Mouse (Mus musculus): ENCODE results near the gene Wwox. TPM values are rescaled to one million over a fixed set of nuclear protein-coding genes. Genes with fewer than 3 reads are reported as not detected.
A peak's percentile ranks its signal among the peaks of the same experiment; 100 is the strongest.

Wwox gene
- polyA plus RNA-seq, 1 experiment from 2014 or later = 11.6 TPM

GRCm38 (mm10) chr8:114460600-114460999, 21.1 kb downstream of the Wwox start:
- DNase-seq (ENCODE audit: low spot score) = no peak

GRCm38 (mm10) chr8:114462591-114462990, 23.1 kb downstream of the Wwox start:
- Histone ChIP-seq H3K4me2 (replicated peaks; ENCODE audit: low read depth, low read length) (no peak overlapping the region), H3K36me3 (ENCODE audit: insufficient read depth, low read length) (no peaks in the 10 kb centered on the region), H3K9me3 (ENCODE audit: low read length) (no peaks in the 10 kb centered on the region), H3K27me3 (replicated peaks; ENCODE audit: insufficient read depth, low read length) (no peaks in the 10 kb centered on the region), H3K4me3 (ENCODE audit: low read depth, low read length) (no peak overlapping the region), H3K27ac (ENCODE audit: low read length) (no peak overlapping the region), H3K9ac (replicated peaks; ENCODE audit: low read depth) (no peak overlapping the region), H3K4me1 (ENCODE audit: insufficient read depth, low read depth, low read length) (0 out of 2 replicates have a peak, but pooled peaks cover 11% of the 10 kb centered on the region)
- 83% methylated on average over 11 of the region's 11 CpGs for WGBS
- TF ChIP-seq EP300 (IDR thresholded peaks at IDR 0.05) = no peak
- no peak for TF ChIP-seq CTCF (IDR thresholded peaks at IDR 0.05)
- no peak for ATAC-seq
- DNase-seq (ENCODE audit: low spot score) = no peak

More at GRCm38 (mm10) chr8:114460600-114460999, 21.1 kb downstream of the Wwox start:
- TF ChIP-seq CTCF (IDR thresholded peaks at IDR 0.05) (peak; percentile 64), EP300 (IDR thresholded peaks at IDR 0.05) (no peak)
- WGBS = 73% methylated on average over 5 of the region's 5 CpGs
- H3K4me3 ChIP-seq (ENCODE audit: low read depth, low read length) = no peak overlapping the region
- H3K9ac ChIP-seq (replicated peaks; ENCODE audit: low read depth) = no peak overlapping the region
- H3K27me3 ChIP-seq (replicated peaks; ENCODE audit: insufficient read depth, low read length) = no peaks in the 10 kb centered on the region
- H3K27ac ChIP-seq (ENCODE audit: low read length) = no peak overlapping the region
- H3K9me3 ChIP-seq (ENCODE audit: low read length) = no peaks in the 10 kb centered on the region
- H3K36me3 ChIP-seq (ENCODE audit: insufficient read depth, low read length) = no peaks in the 10 kb centered on the region
- no peak overlapping the region for H3K4me2 ChIP-seq (replicated peaks; ENCODE audit: low read depth, low read length)
- no peak for ATAC-seq
- 0 out of 2 replicates have a peak, but pooled peaks cover 11% of the 10 kb centered on the region for H3K4me1 ChIP-seq (ENCODE audit: insufficient read depth, low read depth, low read length)

GRCm38 (mm10) chr8:114463305-114463704, 23.9 kb downstream of the Wwox start:
- no peaks in the 10 kb centered on the region for H3K36me3 ChIP-seq (ENCODE audit: insufficient read depth, low read length)
- 0 out of 2 replicates have a peak overlapping the region, but pooled peaks have one; percentile 14 for H3K4me2 ChIP-seq (replicated peaks; ENCODE audit: low read depth, low read length)
- H3K27me3 ChIP-seq (replicated peaks; ENCODE audit: insufficient read depth, low read length) = no peaks in the 10 kb centered on the region
- peak overlapping the region; percentile 32; the same call in 1 of the 2 replicates for H3K27ac ChIP-seq (ENCODE audit: low read length)
- no peak overlapping the region for H3K9ac ChIP-seq (replicated peaks; ENCODE audit: low read depth)
- TF ChIP-seq EP300 (IDR thresholded peaks at IDR 0.05) (no peak), CTCF (IDR thresholded peaks at IDR 0.05) (no peak)
- 0 out of 2 replicates have a peak, but pooled peaks cover 8% of the 10 kb centered on the region for H3K4me1 ChIP-seq (ENCODE audit: insufficient read depth, low read depth, low read length)
- ATAC-seq = no peak
- 54% methylated on average over 10 of the region's 10 CpGs for WGBS
- H3K4me3 ChIP-seq (ENCODE audit: low read depth, low read length) = no peak overlapping the region
- DNase-seq (ENCODE audit: low spot score) = no peak
- no peaks in the 10 kb centered on the region for H3K9me3 ChIP-seq (ENCODE audit: low read length)

- Histone ChIP-seq H3K9me3 (ENCODE audit: low read length) (no peaks in the 10 kb centered on the region), H3K4me2 (replicated peaks; ENCODE audit: low read depth, low read length) (no peak overlapping the region), H3K27me3 (replicated peaks; ENCODE audit: insufficient read depth, low read length) (no peaks in the 10 kb centered on the region), H3K27ac (ENCODE audit: low read length) (no peak overlapping the region), H3K4me3 (ENCODE audit: low read depth, low read length) (no peak overlapping the region), H3K4me1 (ENCODE audit: insufficient read depth, low read depth, low read length) (no peaks in the 10 kb centered on the region), H3K9ac (replicated peaks; ENCODE audit: low read depth) (no peak overlapping the region), H3K36me3 (ENCODE audit: insufficient read depth, low read length) (no peaks in the 10 kb centered on the region)
- ATAC-seq (no peak), DNase-seq (ENCODE audit: low spot score) (no peak)
- TF ChIP-seq CTCF (IDR thresholded peaks at IDR 0.05) (no peak), EP300 (IDR thresholded peaks at IDR 0.05) (no peak)
- WGBS = 73% methylated on average over 21 of the region's 21 CpGs
Measured at GRCm38 (mm10) chr8:114468526-114469207, 29.2 kb downstream of the Wwox start.

DNA sequence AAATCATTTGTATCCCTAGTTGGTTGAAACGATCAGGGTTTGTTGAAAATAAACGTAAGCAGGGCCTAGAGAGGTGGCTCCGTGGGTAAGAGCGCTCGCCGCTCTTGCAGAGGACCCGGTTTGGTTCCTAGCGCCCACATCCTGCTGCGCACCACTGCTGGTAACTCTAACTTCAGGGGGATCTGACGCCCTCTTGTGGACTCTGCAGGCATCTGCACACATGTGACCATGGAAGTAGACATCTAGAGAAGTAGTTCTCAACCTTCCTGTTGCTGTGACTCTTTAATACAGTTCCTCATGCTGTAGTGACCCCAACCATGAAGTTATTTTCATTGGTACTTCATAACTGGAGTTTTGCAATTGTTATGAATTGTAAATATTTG, 29.7 kb downstream of the Wwox start:
- H3K4me1 ChIP-seq (ENCODE audit: insufficient read depth, low read depth, low read length) = no peaks in the 10 kb centered on the region
- H3K4me2 ChIP-seq (replicated peaks; ENCODE audit: low read depth, low read length) = no peak overlapping the region
- H3K9me3 ChIP-seq (ENCODE audit: low read length) = no peaks in the 10 kb centered on the region
- H3K27me3 ChIP-seq (replicated peaks; ENCODE audit: insufficient read depth, low read length) = no peaks in the 10 kb centered on the region
- TF ChIP-seq CTCF (IDR thresholded peaks at IDR 0.05) (peak; percentile 25), EP300 (IDR thresholded peaks at IDR 0.05) (no peak)
- WGBS = 85% methylated on average over 10 of the region's 10 CpGs
- no peaks in the 10 kb centered on the region for H3K36me3 ChIP-seq (ENCODE audit: insufficient read depth, low read length)
- no peak overlapping the region for H3K4me3 ChIP-seq (ENCODE audit: low read depth, low read length)
- ATAC-seq (no peak), DNase-seq (ENCODE audit: low spot score) (no peak)
- no peak overlapping the region for H3K27ac ChIP-seq (ENCODE audit: low read length)
- no peak overlapping the region for H3K9ac ChIP-seq (replicated peaks; ENCODE audit: low read depth)

GRCm38 (mm10) chr8:114473546-114473945, 34.1 kb downstream of the Wwox start:
- Histone ChIP-seq H3K4me2 (replicated peaks; ENCODE audit: low read depth, low read length) (no peak overlapping the region), H3K9ac (replicated peaks; ENCODE audit: low read depth) (no peak overlapping the region), H3K27ac (ENCODE audit: low read length) (no peak overlapping the region), H3K9me3 (ENCODE audit: low read length) (no peaks in the 10 kb centered on the region), H3K4me3 (ENCODE audit: low read depth, low read length) (no peak overlapping the region), H3K27me3 (replicated peaks; ENCODE audit: insufficient read depth, low read length) (no peaks in the 10 kb centered on the region), H3K36me3 (ENCODE audit: insufficient read depth, low read length) (no peaks in the 10 kb centered on the region), H3K4me1 (ENCODE audit: insufficient read depth, low read depth, low read length) (no peaks in the 10 kb centered on the region)
- DNase-seq (ENCODE audit: low spot score) = no peak
- no peak for TF ChIP-seq EP300 (IDR thresholded peaks at IDR 0.05)
- TF ChIP-seq CTCF (IDR thresholded peaks at IDR 0.05) = no peak
- ATAC-seq = peak; percentile 28
- 71% methylated on average over 11 of the region's 11 CpGs for WGBS

Data from lung, postnatal 0 days (tissue).